Mouse (Mus musculus) liver, postnatal 0 days (tissue): Measurements from ENCODE around the gene Zfp329. TPM values are rescaled to one million over a fixed set of nuclear protein-coding genes. Genes with fewer than 3 reads are reported as not detected.

Source experiments
- ATAC-seq: fragments of 200-750 bp; cut with Nextera tagmentation; 2 replicates; pipeline ENCODE4 v1.8.0; 2017; ENCODE audit warnings: mild to moderate bottlenecking, moderate library complexity
- DNase-seq: peaks from one replicate; pipeline ENCODE4 v3.0.0-alpha.2; 2016
- H3K27ac ChIP-seq: fragments of 300-500 bp; sonication (generic); 2 replicates; pipeline ENCODE4 v1.5.1; 2014; ENCODE audit warnings: antibody characterized with exemption, moderate library complexity, mild to moderate bottlenecking, low read depth
- H3K27me3 ChIP-seq: fragments of 300-500 bp; sonication (generic); 2 replicates; pipeline ENCODE4 v1.6.1; 2014; ENCODE audit warnings: low read length, control low read depth, mixed read lengths; ENCODE audit not compliant: insufficient read depth
- H3K36me3 ChIP-seq: fragments of 300-500 bp; sonication (generic); replicated peaks from 2 replicates; pipeline ENCODE4 v1.6.1; 2014; ENCODE audit warnings: mild to moderate bottlenecking, control low read depth, low read length, moderate library complexity, mixed read lengths; ENCODE audit not compliant: insufficient read depth
- H3K4me1 ChIP-seq: fragments of 300-500 bp; sonication (generic); 2 replicates; pipeline ENCODE4 v1.6.1; 2014; ENCODE audit warnings: antibody characterized with exemption, mild to moderate bottlenecking, control low read depth; ENCODE audit not compliant: insufficient read depth
- H3K4me2 ChIP-seq: fragments of 300-500 bp; sonication (generic); 2 replicates; pipeline ENCODE4 v1.6.1; 2014; ENCODE audit warnings: low read depth, mild to moderate bottlenecking, low read length, moderate library complexity, mixed read lengths
- H3K4me3 ChIP-seq: fragments of 300-500 bp; sonication (generic); 2 replicates; pipeline ENCODE4 v1.5.1; 2014; ENCODE audit warnings: low read depth, low read length
- H3K9ac ChIP-seq: fragments of 300-500 bp; sonication (generic); replicated peaks from 2 replicates; pipeline ENCODE4 v1.6.1; 2014; ENCODE audit warnings: mild to moderate bottlenecking, moderate library complexity
- H3K9me3 ChIP-seq: fragments of 300-500 bp; sonication (generic); 2 replicates; pipeline ENCODE4 v1.6.1; 2016; ENCODE audit warnings: mild to moderate bottlenecking, control low read depth, low read length, mixed read lengths
- CTCF ChIP-seq: sonication (generic); IDR thresholded peaks from 2 replicates; pipeline ENCODE4 v1.5.1; 2016; ENCODE audit warnings: antibody characterized with exemption, low read depth
- EP300 ChIP-seq: IDR thresholded peaks from 2 replicates; pipeline ENCODE4 v1.6.1; 2016; ENCODE audit warnings: antibody characterized with exemption, low read depth, mild to moderate bottlenecking
- WGBS: fragments of 180-500 bp; shearing (Covaris S2); extraction: QIAGEN DNeasy Blood & Tissue Kit; methylation state at CpG from one replicate; pipeline ENCODE4 v1.1.7; 2014; ENCODE audit not compliant: insufficient replicate concordance; 5-methylcytosine and 5-hydroxymethylcytosine counted together
- polyA plus RNA-seq: library from polyadenylated mRNA; unstranded; fragments of >200 nt; fragmentation: Nextera tagmentation; extraction: Ambion mirVana; gene quantifications from 2 replicates; pipeline ENCODE4 v1.2.1, GENCODE M21; 2015

The Zfp329 gene
- polyA plus RNA-seq, 1 experiment from 2014 or later, result 2.1 TPM

DNA sequence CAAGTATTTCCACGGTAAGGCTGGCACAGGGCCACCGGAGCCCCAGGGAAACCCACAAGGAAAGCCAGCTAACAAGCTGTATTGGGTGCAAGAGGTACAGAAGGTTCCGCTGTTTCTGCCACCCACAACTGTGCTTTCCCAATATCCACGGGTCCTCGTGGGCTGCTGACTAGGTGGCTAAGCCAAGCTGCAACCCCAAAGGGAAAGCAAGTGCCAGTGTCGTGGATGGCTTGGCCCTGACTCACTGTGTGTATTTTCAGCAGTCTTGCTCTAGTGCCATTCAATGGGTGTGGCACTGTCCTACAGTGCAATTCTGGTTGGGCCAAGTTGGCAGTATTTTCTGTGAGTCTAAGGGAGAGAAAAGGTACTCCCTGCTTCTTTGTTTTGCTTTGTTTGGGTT lies 31.3 kb downstream of the Zfp329 start:
- no peak for ATAC-seq
- 67% methylated on average over 6 of the region's 6 CpGs for WGBS

GRCm38 (mm10) chr7:12780151-12780830 lies 38.4 kb downstream of the Zfp329 start:
- Histone ChIP-seq H3K9ac (peak overlapping the region; percentile 53), H3K4me2 (peak overlapping the region; percentile 72), H3K4me3 (peak overlapping the region; percentile 48), H3K36me3 (no peaks in the 10 kb centered on the region), H3K4me1 (peaks cover 10% of the 10 kb centered on the region), H3K27ac (no peak overlapping the region), H3K27me3 (no peaks in the 10 kb centered on the region), H3K9me3 (no peaks in the 10 kb centered on the region)
- TF ChIP-seq CTCF, result no peak
- TF ChIP-seq EP300, result no peak
- under 1% methylated on average over 52 of the region's 57 CpGs for WGBS
- DNase-seq, result peak; percentile 63
- ATAC-seq, result peak; percentile 90

More for the DNA sequence above, 31.3 kb downstream of the Zfp329 start:
- no peak overlapping the region for H3K27ac ChIP-seq
- no peak for DNase-seq
- H3K36me3 ChIP-seq, result no peaks in the 10 kb centered on the region
- no peaks in the 10 kb centered on the region for H3K4me1 ChIP-seq
- no peaks in the 10 kb centered on the region for H3K9me3 ChIP-seq
- H3K9ac ChIP-seq, result no peak overlapping the region
- H3K4me2 ChIP-seq, result no peak overlapping the region
- TF ChIP-seq EP300 (no peak), CTCF (no peak)
- no peak overlapping the region for H3K4me3 ChIP-seq
- H3K27me3 ChIP-seq, result no peaks in the 10 kb centered on the region

DNA sequence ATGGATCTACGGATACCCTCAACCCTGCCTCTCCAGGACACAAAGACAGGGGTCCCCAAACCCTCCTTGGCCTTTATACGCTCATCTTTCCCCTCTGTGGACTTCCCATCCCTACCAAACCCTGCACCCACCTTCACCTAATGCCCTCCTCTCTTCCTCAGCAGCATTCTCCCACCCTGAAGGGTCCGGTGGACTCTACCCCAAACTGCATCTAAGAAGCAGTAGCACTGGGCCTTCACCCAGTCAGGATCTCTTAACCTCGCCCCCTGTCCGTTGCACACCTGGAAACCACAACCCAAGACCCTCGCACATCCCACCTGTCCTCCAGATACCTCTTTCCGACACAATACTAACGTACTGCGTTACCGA lies 38.9 kb downstream of the Zfp329 start:
- no peak overlapping the region for H3K27ac ChIP-seq
- peaks cover 10% of the 10 kb centered on the region for H3K4me1 ChIP-seq
- TF ChIP-seq CTCF, result no peak
- no peak for TF ChIP-seq EP300
- H3K4me3 ChIP-seq, result peak overlapping the region; percentile 48; the same call in 1 of the 2 replicates
- ATAC-seq (no peak), DNase-seq (no peak)
- 27% methylated on average over 10 of the region's 10 CpGs for WGBS
- H3K4me2 ChIP-seq, result peak overlapping the region; percentile 72
- H3K27me3 ChIP-seq, result no peaks in the 10 kb centered on the region
- H3K9ac ChIP-seq, result peak overlapping the region; percentile 53; the same call in 1 of the 2 replicates
- no peaks in the 10 kb centered on the region for H3K36me3 ChIP-seq
- no peaks in the 10 kb centered on the region for H3K9me3 ChIP-seq

DNA sequence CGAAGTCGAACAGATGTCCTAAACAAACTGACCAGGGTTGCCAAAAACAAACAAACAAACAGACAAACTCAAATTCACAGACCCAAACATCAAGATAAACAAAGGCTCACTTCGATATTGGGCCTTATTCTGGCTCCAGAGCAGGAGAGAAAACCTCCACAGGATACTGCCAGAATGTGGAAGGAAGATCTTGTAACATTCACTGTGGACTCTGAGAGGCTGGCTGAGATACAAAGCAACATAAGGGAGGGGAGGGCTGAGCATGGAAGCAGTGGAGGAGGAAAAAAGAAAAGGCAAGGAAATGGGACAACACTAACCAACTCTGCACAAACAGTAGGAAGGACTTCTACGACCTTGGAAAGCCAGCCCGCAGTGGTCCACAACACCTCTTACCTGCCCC lies 39.5 kb downstream of the Zfp329 start:
- WGBS, result 84% methylated on average over 5 of the region's 5 CpGs
- Histone ChIP-seq H3K4me2 (no peak overlapping the region), H3K4me3 (no peak overlapping the region), H3K27ac (no peak overlapping the region), H3K9ac (no peak overlapping the region), H3K27me3 (no peaks in the 10 kb centered on the region), H3K4me1 (peaks cover 10% of the 10 kb centered on the region), H3K9me3 (no peaks in the 10 kb centered on the region), H3K36me3 (no peaks in the 10 kb centered on the region)
- ATAC-seq (no peak), DNase-seq (no peak)
- TF ChIP-seq CTCF (no peak), EP300 (no peak)

- no peak for ATAC-seq
- 86% methylated on average over 1 of the region's 1 CpGs for WGBS
- no peaks in the 10 kb centered on the region for H3K4me1 ChIP-seq
- H3K9me3 ChIP-seq, result no peaks in the 10 kb centered on the region
- H3K27me3 ChIP-seq, result no peaks in the 10 kb centered on the region
- H3K4me3 ChIP-seq, result no peak overlapping the region
- H3K4me2 ChIP-seq, result no peak overlapping the region
- H3K27ac ChIP-seq, result no peak overlapping the region
- DNase-seq, result no peak
- H3K36me3 ChIP-seq, result no peaks in the 10 kb centered on the region
- TF ChIP-seq CTCF (no peak), EP300 (no peak)
- H3K9ac ChIP-seq, result no peak overlapping the region
These were observed 44.1 kb downstream of the Zfp329 start for GRCm38 (mm10) chr7:12774606-12775005.

GRCm38 (mm10) chr7:12774111-12774510 lies 44.5 kb downstream of the Zfp329 start:
- TF ChIP-seq EP300, result no peak
- TF ChIP-seq CTCF, result no peak
- DNase-seq, result no peak
- Histone ChIP-seq H3K9ac (no peak overlapping the region), H3K4me3 (no peak overlapping the region), H3K4me2 (no peak overlapping the region), H3K9me3 (no peaks in the 10 kb centered on the region), H3K4me1 (no peaks in the 10 kb centered on the region), H3K27ac (no peak overlapping the region), H3K36me3 (no peaks in the 10 kb centered on the region), H3K27me3 (no peaks in the 10 kb centered on the region)
- 75% methylated on average over 9 of the region's 9 CpGs for WGBS
- ATAC-seq, result no peak

Other genes starting within 250 kb of the Zfp329 start
- not detected in 2 replicates for gene Vmn2r53, start 210.1 kb downstream of the Zfp329 start, polyA plus RNA-seq
- gene Vmn2r54, start 178.5 kb downstream of the Zfp329 start, polyA plus RNA-seq, result not detected in 2 replicates
- gene Vmn2r55, start 133.9 kb downstream of the Zfp329 start, polyA plus RNA-seq, result not detected in 2 replicates
- not detected in 2 replicates for gene Vmn2r56, start 83.9 kb downstream of the Zfp329 start, polyA plus RNA-seq
- 0.04 and 0.13 TPM in 2 replicates for gene Zscan18, start 15.2 kb downstream of the Zfp329 start, polyA plus RNA-seq
- 8.1 and 8.5 TPM in 2 replicates for gene Zfp110, start 15.9 kb upstream of the Zfp329 start, polyA plus RNA-seq
- gene Zfp128, start 62.3 kb upstream of the Zfp329 start, polyA plus RNA-seq, result 0.61 and 0.65 TPM in 2 replicates
- gene Zscan22, start 79.0 kb upstream of the Zfp329 start, polyA plus RNA-seq, result 2.3 and 2.5 TPM in 2 replicates
- 556 and 564 TPM in 2 replicates for gene Rps5, start 103.4 kb upstream of the Zfp329 start, polyA plus RNA-seq
- 0.05 TPM in 2 replicates for gene Rnf225, start 108.6 kb upstream of the Zfp329 start, polyA plus RNA-seq
- 1.5 and 1.9 TPM in 2 replicates for gene Zfp324, start 147.0 kb upstream of the Zfp329 start, polyA plus RNA-seq
- 1.6 and 1.8 TPM in 2 replicates for gene Zfp446, start 159.0 kb upstream of the Zfp329 start, polyA plus RNA-seq
- 103 and 122 TPM in 2 replicates for gene Slc27a5, start 179.3 kb upstream of the Zfp329 start, polyA plus RNA-seq
- gene Trim28, start 180.3 kb upstream of the Zfp329 start, polyA plus RNA-seq, result 56.0 and 59.1 TPM in 2 replicates
- gene Zbtb45, start 191.2 kb upstream of the Zfp329 start, polyA plus RNA-seq, result 5.6 and 7.2 TPM in 2 replicates
- gene Chmp2a, start 215.9 kb upstream of the Zfp329 start, polyA plus RNA-seq, result 132 TPM in 2 replicates
- gene Ube2m, start 219.4 kb upstream of the Zfp329 start, polyA plus RNA-seq, result 53.8 and 59.8 TPM in 2 replicates
- 0.26 and 0.29 TPM in 2 replicates for gene Mzf1, start 235.9 kb upstream of the Zfp329 start, polyA plus RNA-seq